In the genomic region with DNA sequence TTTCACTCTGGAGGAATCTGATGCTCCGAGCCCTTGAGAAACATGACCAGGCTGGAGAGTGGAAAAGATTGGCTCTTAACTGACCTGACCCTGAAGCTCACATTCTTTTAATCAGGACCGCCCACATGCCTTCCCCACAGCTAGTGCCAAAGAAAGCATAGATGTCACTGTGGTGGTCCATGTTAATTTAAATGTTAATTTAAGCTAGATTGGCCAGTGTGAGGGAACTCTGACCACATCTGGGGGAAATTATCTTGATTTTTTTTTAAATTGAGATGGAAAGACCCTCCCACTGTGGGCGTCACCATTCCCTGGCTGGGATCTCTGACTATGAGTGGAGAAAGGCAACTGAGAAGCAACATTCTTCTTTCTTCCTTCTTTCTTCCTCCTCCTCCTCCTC, we compare ENCODE assay signal across 20 mouse cellular contexts. TPM values are rescaled to one million over a fixed set of nuclear protein-coding genes. Genes with fewer than 3 reads are reported as not detected.
DNase-seq lines count a peak whose midpoint lies in the region; ATAC-seq and TF ChIP-seq lines count a peak whose summit lies in the region.
"Had no signal": no experiment of that assay in that cellular context is flagged by ENCODE, and none has a peak within 500 bp of the region (broad histone marks: within the 10 kb centered on the region; RNA-seq: fewer than 3 reads in every experiment).

No protein-coding gene starts in this region.

- no peak overlapping the region for H3K4me3 ChIP-seq in kidney, adult 2 months (ENCODE audit: insufficient read depth, low read depth, low read length)
- no peak overlapping the region for H3K4me3 ChIP-seq in kidney, embryonic 14.5 days (ENCODE audit: low read length)
- H3K4me3 ChIP-seq: forebrain, embryonic 10.5 days; heart, embryonic 10.5 days; hindbrain, embryonic 12.5 days; limb, embryonic 13.5 days; lung, embryonic 15.5 days had no signal

- peak overlapping the region; percentile 53 for H3K27ac ChIP-seq in kidney, adult 2 months (ENCODE audit: insufficient read depth, low read depth, low read length)
- no peak overlapping the region for H3K27ac ChIP-seq in kidney, embryonic 14.5 days (ENCODE audit: low read depth, low read length)
- H3K27ac ChIP-seq: forebrain, embryonic 10.5 days; heart, embryonic 10.5 days; hindbrain, embryonic 12.5 days; limb, embryonic 13.5 days; liver, embryonic 14.5 days; lung, embryonic 15.5 days had no signal

- H3K4me1 ChIP-seq in kidney, adult 2 months (ENCODE audit: control insufficient read depth, insufficient read depth, low read length): peaks cover 32% of the 10 kb centered on the region
- 0 out of 2 replicates have a peak, but pooled peaks cover under 1% of the 10 kb centered on the region for H3K4me1 ChIP-seq in kidney, embryonic 14.5 days (ENCODE audit: control insufficient read depth, insufficient read depth, low read length)
- H3K4me1 ChIP-seq: forebrain, embryonic 10.5 days had no signal

- no peaks in the 10 kb centered on the region for H3K36me3 ChIP-seq in kidney, adult 2 months (ENCODE audit: control insufficient read depth, insufficient read depth, low read length)
- H3K36me3 ChIP-seq in kidney, embryonic 14.5 days (ENCODE audit: control insufficient read depth, insufficient read depth, low read length): no peaks in the 10 kb centered on the region
- H3K36me3 ChIP-seq: forebrain, embryonic 10.5 days; heart, embryonic 10.5 days; hindbrain, embryonic 12.5 days; limb, embryonic 13.5 days; lung, embryonic 15.5 days had no signal

- TF ChIP-seq POLR2A in kidney, adult 2 months (IDR thresholded peaks at IDR 0.05; ENCODE audit: low read depth, low read length): no peak

- H3K9me3 ChIP-seq in kidney, embryonic 14.5 days (ENCODE audit: control insufficient read depth, low read length): no peaks in the 10 kb centered on the region
- H3K9me3 ChIP-seq: forebrain, embryonic 10.5 days; heart, embryonic 10.5 days; hindbrain, embryonic 12.5 days; limb, embryonic 13.5 days; lung, embryonic 15.5 days had no signal

- peak; percentile 69 for ATAC-seq in kidney, embryonic 14.5 days (ENCODE audit: low FRiP score, low TSS enrichment)
- no peak for ATAC-seq in erythroid progenitor cell, adult 5-6 weeks (replicated peaks; ENCODE audit: low FRiP score, poor library complexity, severe bottlenecking)
- ATAC-seq: intestine, postnatal 0 days had no signal

- H3K27me3 ChIP-seq in kidney, adult 2 months (replicated peaks; ENCODE audit: control insufficient read depth, insufficient read depth, low read length): no peaks in the 10 kb centered on the region
- H3K27me3 ChIP-seq in kidney, embryonic 14.5 days (ENCODE audit: control insufficient read depth, insufficient read depth, low read length): no peaks in the 10 kb centered on the region
- H3K27me3 ChIP-seq: hindbrain, embryonic 12.5 days; lung, embryonic 15.5 days had no signal

- DNase-seq in heart, adult 11 months: peak; percentile 85
- DNase-seq in heart, adult 8-10 months (ENCODE audit: low spot score): no peak
- DNase-seq in kidney, adult 2 months: peak; percentile 72
- DNase-seq in kidney, postnatal 25 days: peak; percentile 47 to 52
- no peak for DNase-seq in B cell, adult 2 months
- DNase-seq: adrenal gland, adult 8-10 months; cerebellum, adult 11-12 months; cerebellum, postnatal 10 days; lung, postnatal 4 days; right cerebral cortex, postnatal 25 days; thymus, postnatal 36 days had no signal

- TF ChIP-seq CTCF in kidney, adult 2 months (conservative IDR thresholded peaks at IDR 0.05; ENCODE audit: insufficient read depth, insufficient read length, low read depth, low read length): no peak

- WGBS in kidney, adult 2 months: 50% methylated on average over 3 of the region's 3 CpGs
- 63% methylated on average over 3 of the region's 3 CpGs for WGBS in kidney, embryonic 14.5 days

- no peak overlapping the region for H3K4me2 ChIP-seq in kidney, embryonic 14.5 days (replicated peaks; ENCODE audit: low read depth, low read length)
- H3K4me2 ChIP-seq: hindbrain, embryonic 12.5 days; limb, embryonic 13.5 days; lung, embryonic 15.5 days had no signal

- no peak overlapping the region for H3K9ac ChIP-seq in kidney, embryonic 14.5 days (ENCODE audit: low read depth, low read length)
- H3K9ac ChIP-seq: hindbrain, embryonic 12.5 days; limb, embryonic 13.5 days; liver, embryonic 14.5 days; lung, embryonic 15.5 days had no signal

RNA-seq across cellular contexts. Expression of a gene that starts 54.6 kb away (rescaled TPM):
- total RNA-seq in heart, adult 8-10 months (2022): 10 to 100 TPM; 46.9 to 59.1 (median 53.0) TPM
- polyA plus RNA-seq in kidney, adult 2 months (2012; rRNA removed): 21.4 and 22.3 TPM in 2 replicates
- 15.7 and 16.4 TPM in 2 replicates for polyA plus RNA-seq in kidney, embryonic 14.5 days (2014; fragmentation: Nextera tagmentation; extraction: Ambion mirVana)
- total RNA-seq in erythroid progenitor cell, adult 5-6 weeks (2015; ENCODE audit: low replicate concordance): 13.0 and 32.7 TPM in 2 replicates
- total RNA-seq in erythroid progenitor cell, adult 5-6 weeks (2017; ENCODE audit: low replicate concordance): 20.7 and 25.4 TPM in 2 replicates

Comparison
In these comparisons a context has a peak if more than half of its experiments do, and no peak if none do; other contexts are left out.
1. DNase-seq: peak in heart, adult 11 months (single experiment), kidney, adult 2 months (single experiment) and kidney, postnatal 25 days (2 of 2); none in heart, adult 8-10 months (single experiment) and B cell, adult 2 months (0 of 2).